Mouse (Mus musculus): ENCODE results near the gene Dram2. TPM values are rescaled to one million over a fixed set of nuclear protein-coding genes. Genes with fewer than 3 reads are reported as not detected.

Gene Dram2
- total RNA-seq, 2 experiments from 2014 or later: 95.2 to 101 TPM

Other genes with a start within 250 kb of the Dram2 start
- gene Chil6, start 141.6 kb upstream of the Dram2 start, total RNA-seq (2021): not detected
- 1 to 10 TPM; 4.7 to 5.0 TPM for gene Dennd2d, start 65.4 kb upstream of the Dram2 start, total RNA-seq (2021)
- gene Cept1, start within 50 bp of the Dram2 start, total RNA-seq (2021): 10 to 100 TPM; 37.7 to 38.8 TPM
- 10 to 100 TPM; 14.5 to 18.5 TPM for gene Lrif1, start 137.2 kb downstream of the Dram2 start, total RNA-seq (2021)
- gene Cd53, start 242.4 kb downstream of the Dram2 start, total RNA-seq (2021): 10 to 100 TPM; 13.0 to 14.0 TPM

Data from adrenal gland, postnatal 10 days (tissue).